Mouse (Mus musculus): Measurements from ENCODE around the gene Crat. TPM values are rescaled to one million over a fixed set of nuclear protein-coding genes. Genes with fewer than 3 reads are reported as not detected.

The Crat gene
- polyA plus RNA-seq, 1 experiment from 2014 or later, result 28.0 TPM

DNA sequence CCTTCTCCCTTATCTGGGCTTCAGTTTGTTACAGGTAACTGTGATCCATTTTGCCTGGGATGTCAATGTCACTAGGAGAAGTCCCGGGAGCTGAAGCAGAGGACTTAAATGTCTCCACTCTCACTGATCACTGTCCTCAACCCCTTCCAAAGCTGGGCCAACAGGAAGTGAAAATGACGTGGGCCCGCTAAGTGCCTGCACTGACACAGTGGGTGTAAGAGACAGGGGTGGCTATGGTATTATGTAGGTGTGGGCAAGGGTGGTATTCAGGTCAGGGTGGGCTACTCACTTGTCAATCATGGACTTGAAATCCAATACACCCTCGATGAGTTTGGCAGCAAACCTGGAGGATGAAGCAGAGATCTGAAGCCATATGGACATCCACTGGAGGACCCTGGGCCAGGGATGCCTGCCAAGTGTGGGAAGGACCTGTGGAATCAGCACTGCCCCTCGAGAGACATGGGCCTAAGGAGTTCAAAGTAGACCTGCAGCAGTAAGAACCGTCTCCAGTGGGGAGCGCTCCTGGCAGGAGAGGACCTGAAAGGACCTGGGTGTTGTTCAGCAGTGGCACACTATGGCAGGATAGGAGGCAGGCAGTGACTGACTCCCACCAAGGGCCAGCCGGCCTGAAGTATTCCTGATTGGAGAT lies 7.0 kb downstream of the Crat start:
- Histone ChIP-seq H3K36me3 (ENCODE audit: insufficient read depth) (peaks cover 22% of the 10 kb centered on the region; the same call in 1 of the 2 replicates), H3K4me2 (no peak overlapping the region), H3K4me3 (ENCODE audit: low read depth, low read length) (no peak overlapping the region), H3K27me3 (ENCODE audit: insufficient read depth, low read length) (no peaks in the 10 kb centered on the region), H3K4me1 (ENCODE audit: insufficient read depth) (no peaks in the 10 kb centered on the region), H3K9me3 (ENCODE audit: low read depth, low read length) (no peaks in the 10 kb centered on the region), H3K9ac (no peak overlapping the region), H3K27ac (ENCODE audit: low read depth) (no peak overlapping the region)
- no peak for ATAC-seq (ENCODE audit: insufficient read depth)
- TF ChIP-seq CTCF (IDR thresholded peaks at IDR 0.05; ENCODE audit: low read depth), result no peak
- DNase-seq, result no peak
- WGBS, result 75% methylated on average over 8 of the region's 8 CpGs

DNA sequence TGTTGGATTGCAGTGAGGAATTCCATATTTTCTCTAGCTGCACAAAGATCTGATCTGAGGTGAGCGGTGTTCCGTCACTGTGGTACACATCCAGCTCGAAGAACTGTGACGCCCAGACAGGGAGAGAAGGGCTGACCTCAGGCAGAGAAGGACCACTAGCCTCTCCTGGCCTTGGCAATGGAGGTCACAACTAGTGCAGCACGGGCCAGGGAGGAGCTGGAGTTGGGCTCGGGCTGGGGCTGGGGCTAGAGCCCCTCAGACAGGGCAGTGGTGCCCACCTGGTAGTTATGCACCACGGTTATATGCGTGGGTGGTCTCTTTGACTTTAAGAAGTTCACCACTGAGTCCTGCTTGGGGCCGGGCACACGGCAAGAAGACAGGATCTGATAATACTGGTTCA lies 7.8 kb downstream of the Crat start:
- Histone ChIP-seq H3K4me3 (ENCODE audit: low read depth, low read length) (no peak overlapping the region), H3K9ac (no peak overlapping the region), H3K4me1 (ENCODE audit: insufficient read depth) (no peaks in the 10 kb centered on the region), H3K9me3 (ENCODE audit: low read depth, low read length) (no peaks in the 10 kb centered on the region), H3K4me2 (no peak overlapping the region), H3K27ac (ENCODE audit: low read depth) (no peak overlapping the region), H3K27me3 (ENCODE audit: insufficient read depth, low read length) (no peaks in the 10 kb centered on the region), H3K36me3 (ENCODE audit: insufficient read depth) (peaks cover 27% of the 10 kb centered on the region; the same call in 1 of the 2 replicates)
- no peak for ATAC-seq (ENCODE audit: insufficient read depth)
- WGBS, result 87% methylated on average over 10 of the region's 10 CpGs
- TF ChIP-seq CTCF (IDR thresholded peaks at IDR 0.05; ENCODE audit: low read depth), result no peak
- DNase-seq, result no peak

GRCm38 (mm10) chr2:30407221-30407620 lies 8.4 kb downstream of the Crat start:
- no peak overlapping the region for H3K4me2 ChIP-seq
- WGBS, result 80% methylated on average over 2 of the region's 2 CpGs
- ATAC-seq (ENCODE audit: insufficient read depth) (no peak), DNase-seq (no peak)
- TF ChIP-seq CTCF (IDR thresholded peaks at IDR 0.05; ENCODE audit: low read depth), result no peak
- H3K27ac ChIP-seq (ENCODE audit: low read depth), result no peak overlapping the region
- H3K9me3 ChIP-seq (ENCODE audit: low read depth, low read length), result no peaks in the 10 kb centered on the region
- H3K9ac ChIP-seq, result no peak overlapping the region
- H3K4me3 ChIP-seq (ENCODE audit: low read depth, low read length), result no peak overlapping the region
- H3K36me3 ChIP-seq (ENCODE audit: insufficient read depth), result peaks cover 29% of the 10 kb centered on the region; the same call in 1 of the 2 replicates
- H3K27me3 ChIP-seq (ENCODE audit: insufficient read depth, low read length), result no peaks in the 10 kb centered on the region
- no peaks in the 10 kb centered on the region for H3K4me1 ChIP-seq (ENCODE audit: insufficient read depth)

- TF ChIP-seq CTCF (IDR thresholded peaks at IDR 0.05; ENCODE audit: low read depth), result no peak
- Histone ChIP-seq H3K36me3 (ENCODE audit: insufficient read depth) (peaks cover 49% of the 10 kb centered on the region), H3K9ac (no peak overlapping the region), H3K4me2 (no peak overlapping the region), H3K27me3 (ENCODE audit: insufficient read depth, low read length) (no peaks in the 10 kb centered on the region), H3K4me1 (ENCODE audit: insufficient read depth) (no peaks in the 10 kb centered on the region), H3K4me3 (ENCODE audit: low read depth, low read length) (no peak overlapping the region), H3K27ac (ENCODE audit: low read depth) (no peak overlapping the region), H3K9me3 (ENCODE audit: low read depth, low read length) (no peaks in the 10 kb centered on the region)
- DNase-seq (no peak), ATAC-seq (ENCODE audit: insufficient read depth) (no peak)
- WGBS, result 90% methylated on average over 1 of the region's 1 CpGs
These were observed 11.7 kb downstream of the Crat start for GRCm38 (mm10) chr2:30403870-30404269.

- H3K9ac ChIP-seq, result no peak overlapping the region
- no peaks in the 10 kb centered on the region for H3K27me3 ChIP-seq (ENCODE audit: insufficient read depth, low read length)
- no peaks in the 10 kb centered on the region for H3K9me3 ChIP-seq (ENCODE audit: low read depth, low read length)
- no peak for ATAC-seq (ENCODE audit: insufficient read depth)
- WGBS, result 60% methylated on average over 2 of the region's 2 CpGs
- no peak for TF ChIP-seq CTCF (IDR thresholded peaks at IDR 0.05; ENCODE audit: low read depth)
- no peak for DNase-seq
- H3K4me2 ChIP-seq, result no peak overlapping the region
- no peak overlapping the region for H3K27ac ChIP-seq (ENCODE audit: low read depth)
- no peaks in the 10 kb centered on the region for H3K4me1 ChIP-seq (ENCODE audit: insufficient read depth)
- H3K4me3 ChIP-seq (ENCODE audit: low read depth, low read length), result no peak overlapping the region
- H3K36me3 ChIP-seq (ENCODE audit: insufficient read depth), result peaks cover 52% of the 10 kb centered on the region
These were observed 12.8 kb downstream of the Crat start for GRCm38 (mm10) chr2:30402843-30403242.

DNA sequence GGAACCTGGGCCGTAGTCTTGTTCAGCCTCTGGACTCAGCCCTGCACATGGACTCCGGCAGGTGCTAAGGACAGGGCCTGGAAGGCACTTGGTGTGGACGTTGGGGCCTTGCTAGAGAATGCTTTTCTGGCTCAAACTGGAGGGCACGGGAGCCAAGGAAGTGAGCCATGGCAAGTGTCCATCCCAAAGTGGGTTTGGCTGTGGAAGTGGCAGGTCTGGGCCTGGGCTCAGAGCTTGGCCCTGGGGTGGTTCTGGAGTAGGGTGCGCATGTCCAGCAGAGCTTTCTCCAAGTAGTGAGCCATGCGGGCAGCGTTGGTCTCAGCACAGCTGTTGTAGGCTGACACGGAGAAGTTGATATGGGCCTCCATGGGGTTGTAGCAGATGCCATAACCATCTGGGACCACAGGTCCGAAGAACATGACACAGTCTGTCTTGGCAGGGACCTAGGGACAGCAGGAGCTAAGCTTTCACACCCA lies 13.2 kb downstream of the Crat start:
- Histone ChIP-seq H3K27me3 (ENCODE audit: insufficient read depth, low read length) (no peaks in the 10 kb centered on the region), H3K4me2 (no peak overlapping the region), H3K27ac (ENCODE audit: low read depth) (no peak overlapping the region), H3K4me3 (ENCODE audit: low read depth, low read length) (no peak overlapping the region), H3K36me3 (ENCODE audit: insufficient read depth) (peaks cover 57% of the 10 kb centered on the region), H3K9me3 (ENCODE audit: low read depth, low read length) (no peaks in the 10 kb centered on the region), H3K4me1 (ENCODE audit: insufficient read depth) (no peaks in the 10 kb centered on the region), H3K9ac (no peak overlapping the region)
- ATAC-seq (ENCODE audit: insufficient read depth) (no peak), DNase-seq (no peak)
- 89% methylated on average over 9 of the region's 9 CpGs for WGBS
- TF ChIP-seq CTCF (IDR thresholded peaks at IDR 0.05; ENCODE audit: low read depth), result no peak

GRCm38 (mm10) chr2:30401581-30401980 lies 14.0 kb downstream of the Crat start:
- Histone ChIP-seq H3K4me2 (no peak overlapping the region), H3K36me3 (ENCODE audit: insufficient read depth) (peaks cover 65% of the 10 kb centered on the region), H3K9ac (no peak overlapping the region), H3K4me1 (ENCODE audit: insufficient read depth) (no peaks in the 10 kb centered on the region), H3K27ac (ENCODE audit: low read depth) (no peak overlapping the region), H3K9me3 (ENCODE audit: low read depth, low read length) (no peaks in the 10 kb centered on the region), H3K4me3 (ENCODE audit: low read depth, low read length) (no peak overlapping the region), H3K27me3 (ENCODE audit: insufficient read depth, low read length) (no peaks in the 10 kb centered on the region)
- ATAC-seq (ENCODE audit: insufficient read depth), result no peak
- no peak for DNase-seq
- WGBS, result 71% methylated on average over 1 of the region's 1 CpGs
- no peak for TF ChIP-seq CTCF (IDR thresholded peaks at IDR 0.05; ENCODE audit: low read depth)

Measured in lung, embryonic 14.5 days (tissue).